Mouse (Mus musculus): Measurements from ENCODE around the gene Lrp4. TPM values are rescaled to one million over a fixed set of nuclear protein-coding genes. Genes with fewer than 3 reads are reported as not detected.
A peak's percentile ranks its signal among the peaks of the same experiment; 100 is the strongest.

Gene Lrp4
- polyA plus RNA-seq (2014; fragmentation: Nextera tagmentation; extraction: Ambion mirVana), result 6.5 and 8.0 TPM in 2 replicates

GRCm38 (mm10) chr2:91457259-91457655 lies at the start of gene Lrp4:
Gene Lrp4, plus strand, starts transcription at chr2:91457511.
- 1% methylated on average over 28 of the region's 36 CpGs for WGBS
- Histone ChIP-seq H3K9ac (ENCODE audit: low read depth, low read length) (peak within 1 kb of the TSS; percentile 82), H3K27me3 (ENCODE audit: control insufficient read depth, insufficient read depth, low read length) (no peaks in the 10 kb centered on the region), H3K9me3 (ENCODE audit: control insufficient read depth, low read length) (peaks cover 3% of the 10 kb centered on the region; the same call in 1 of the 2 replicates), H3K4me1 (ENCODE audit: control insufficient read depth, insufficient read depth, low read length) (peaks cover 24% of the 10 kb centered on the region), H3K36me3 (ENCODE audit: control insufficient read depth, insufficient read depth, low read length) (no peaks in the 10 kb centered on the region), H3K27ac (ENCODE audit: low read depth, low read length) (peak within 1 kb of the TSS; percentile 93), H3K4me3 (ENCODE audit: low read length) (peak within 1 kb of the TSS; percentile 72), H3K4me2 (replicated peaks; ENCODE audit: low read depth, low read length) (peak within 1 kb of the TSS; percentile 90)
- peak; percentile 70 for ATAC-seq (ENCODE audit: low FRiP score, low TSS enrichment)

- Histone ChIP-seq H3K4me1 (ENCODE audit: control insufficient read depth, insufficient read depth, low read length) (peaks cover 7% of the 10 kb centered on the region), H3K9me3 (ENCODE audit: control insufficient read depth, low read length) (no peaks in the 10 kb centered on the region), H3K27me3 (ENCODE audit: control insufficient read depth, insufficient read depth, low read length) (no peaks in the 10 kb centered on the region), H3K4me2 (replicated peaks; ENCODE audit: low read depth, low read length) (no peak overlapping the region), H3K36me3 (ENCODE audit: control insufficient read depth, insufficient read depth, low read length) (no peaks in the 10 kb centered on the region), H3K9ac (ENCODE audit: low read depth, low read length) (no peak overlapping the region), H3K4me3 (ENCODE audit: low read length) (no peak overlapping the region), H3K27ac (ENCODE audit: low read depth, low read length) (no peak overlapping the region)
- no peak for ATAC-seq (ENCODE audit: low FRiP score, low TSS enrichment)
- 77% methylated on average over 2 of the region's 2 CpGs for WGBS
Observed at GRCm38 (mm10) chr2:91408031-91408430, 49.3 kb upstream of the Lrp4 start.

- Histone ChIP-seq H3K36me3 (ENCODE audit: control insufficient read depth, insufficient read depth, low read length) (no peaks in the 10 kb centered on the region), H3K4me1 (ENCODE audit: control insufficient read depth, insufficient read depth, low read length) (peaks cover 2% of the 10 kb centered on the region), H3K27ac (ENCODE audit: low read depth, low read length) (no peak overlapping the region), H3K27me3 (ENCODE audit: control insufficient read depth, insufficient read depth, low read length) (no peaks in the 10 kb centered on the region), H3K4me3 (ENCODE audit: low read length) (no peak overlapping the region), H3K4me2 (replicated peaks; ENCODE audit: low read depth, low read length) (no peak overlapping the region), H3K9ac (ENCODE audit: low read depth, low read length) (no peak overlapping the region), H3K9me3 (ENCODE audit: control insufficient read depth, low read length) (no peaks in the 10 kb centered on the region)
- WGBS, result 89% methylated on average over 2 of the region's 2 CpGs
- ATAC-seq (ENCODE audit: low FRiP score, low TSS enrichment), result no peak
Observed at GRCm38 (mm10) chr2:91411473-91411872, 45.8 kb upstream of the Lrp4 start.

GRCm38 (mm10) chr2:91412361-91412760 lies 45.0 kb upstream of the Lrp4 start:
- WGBS, result 38% methylated on average over 5 of the region's 5 CpGs
- ATAC-seq (ENCODE audit: low FRiP score, low TSS enrichment), result peak; percentile 60; the same call in 1 of the 2 replicates
- Histone ChIP-seq H3K4me1 (ENCODE audit: control insufficient read depth, insufficient read depth, low read length) (peaks cover 2% of the 10 kb centered on the region), H3K9ac (ENCODE audit: low read depth, low read length) (no peak overlapping the region), H3K4me2 (replicated peaks; ENCODE audit: low read depth, low read length) (no peak overlapping the region), H3K9me3 (ENCODE audit: control insufficient read depth, low read length) (no peaks in the 10 kb centered on the region), H3K27ac (ENCODE audit: low read depth, low read length) (0 out of 2 replicates have a peak overlapping the region, but pooled peaks have one; percentile 5), H3K27me3 (ENCODE audit: control insufficient read depth, insufficient read depth, low read length) (no peaks in the 10 kb centered on the region), H3K4me3 (ENCODE audit: low read length) (no peak overlapping the region), H3K36me3 (ENCODE audit: control insufficient read depth, insufficient read depth, low read length) (no peaks in the 10 kb centered on the region)

- Histone ChIP-seq H3K36me3 (ENCODE audit: control insufficient read depth, insufficient read depth, low read length) (no peaks in the 10 kb centered on the region), H3K27me3 (ENCODE audit: control insufficient read depth, insufficient read depth, low read length) (no peaks in the 10 kb centered on the region), H3K27ac (ENCODE audit: low read depth, low read length) (no peak overlapping the region), H3K4me1 (ENCODE audit: control insufficient read depth, insufficient read depth, low read length) (peaks cover 2% of the 10 kb centered on the region), H3K4me2 (replicated peaks; ENCODE audit: low read depth, low read length) (no peak overlapping the region), H3K9me3 (ENCODE audit: control insufficient read depth, low read length) (no peaks in the 10 kb centered on the region), H3K4me3 (ENCODE audit: low read length) (no peak overlapping the region), H3K9ac (ENCODE audit: low read depth, low read length) (no peak overlapping the region)
- ATAC-seq (ENCODE audit: low FRiP score, low TSS enrichment), result no peak
- WGBS, result 48% methylated on average over 1 of the region's 1 CpGs
Observed at GRCm38 (mm10) chr2:91413811-91414210, 43.5 kb upstream of the Lrp4 start.

- no peak overlapping the region for H3K27ac ChIP-seq (ENCODE audit: low read depth, low read length)
- no peak overlapping the region for H3K4me3 ChIP-seq (ENCODE audit: low read length)
- WGBS, result 91% methylated on average over 5 of the region's 5 CpGs
- H3K4me2 ChIP-seq (replicated peaks; ENCODE audit: low read depth, low read length), result no peak overlapping the region
- no peaks in the 10 kb centered on the region for H3K27me3 ChIP-seq (ENCODE audit: control insufficient read depth, insufficient read depth, low read length)
- H3K9me3 ChIP-seq (ENCODE audit: control insufficient read depth, low read length), result no peaks in the 10 kb centered on the region
- no peaks in the 10 kb centered on the region for H3K36me3 ChIP-seq (ENCODE audit: control insufficient read depth, insufficient read depth, low read length)
- ATAC-seq (ENCODE audit: low FRiP score, low TSS enrichment), result no peak
- H3K4me1 ChIP-seq (ENCODE audit: control insufficient read depth, insufficient read depth, low read length), result no peaks in the 10 kb centered on the region
- no peak overlapping the region for H3K9ac ChIP-seq (ENCODE audit: low read depth, low read length)
Observed at GRCm38 (mm10) chr2:91421641-91422040, 35.7 kb upstream of the Lrp4 start.

GRCm38 (mm10) chr2:91424061-91424720 lies 33.1 kb upstream of the Lrp4 start:
- Histone ChIP-seq H3K9ac (ENCODE audit: low read depth, low read length) (no peak overlapping the region), H3K27ac (ENCODE audit: low read depth, low read length) (no peak overlapping the region), H3K27me3 (ENCODE audit: control insufficient read depth, insufficient read depth, low read length) (no peaks in the 10 kb centered on the region), H3K4me1 (ENCODE audit: control insufficient read depth, insufficient read depth, low read length) (no peaks in the 10 kb centered on the region), H3K4me3 (ENCODE audit: low read length) (no peak overlapping the region), H3K9me3 (ENCODE audit: control insufficient read depth, low read length) (no peaks in the 10 kb centered on the region), H3K4me2 (replicated peaks; ENCODE audit: low read depth, low read length) (no peak overlapping the region), H3K36me3 (ENCODE audit: control insufficient read depth, insufficient read depth, low read length) (no peaks in the 10 kb centered on the region)
- WGBS, result 84% methylated on average over 7 of the region's 7 CpGs
- no peak for ATAC-seq (ENCODE audit: low FRiP score, low TSS enrichment)

GRCm38 (mm10) chr2:91426321-91426720 lies 31.0 kb upstream of the Lrp4 start:
- H3K4me1 ChIP-seq (ENCODE audit: control insufficient read depth, insufficient read depth, low read length), result 0 out of 2 replicates have a peak, but pooled peaks cover 3% of the 10 kb centered on the region
- no peaks in the 10 kb centered on the region for H3K9me3 ChIP-seq (ENCODE audit: control insufficient read depth, low read length)
- no peaks in the 10 kb centered on the region for H3K36me3 ChIP-seq (ENCODE audit: control insufficient read depth, insufficient read depth, low read length)
- H3K9ac ChIP-seq (ENCODE audit: low read depth, low read length), result no peak overlapping the region
- no peak overlapping the region for H3K4me3 ChIP-seq (ENCODE audit: low read length)
- 74% methylated on average over 1 of the region's 1 CpGs for whole genome bisulfite sequencing
- no peak overlapping the region for H3K4me2 ChIP-seq (replicated peaks; ENCODE audit: low read depth, low read length)
- no peak overlapping the region for H3K27ac ChIP-seq (ENCODE audit: low read depth, low read length)
- ATAC-seq (ENCODE audit: low FRiP score, low TSS enrichment), result no peak
- H3K27me3 ChIP-seq (ENCODE audit: control insufficient read depth, insufficient read depth, low read length), result no peaks in the 10 kb centered on the region

- Histone ChIP-seq H3K36me3 (ENCODE audit: control insufficient read depth, insufficient read depth, low read length) (no peaks in the 10 kb centered on the region), H3K4me2 (replicated peaks; ENCODE audit: low read depth, low read length) (no peak overlapping the region), H3K4me3 (ENCODE audit: low read length) (no peak overlapping the region), H3K9me3 (ENCODE audit: control insufficient read depth, low read length) (no peaks in the 10 kb centered on the region), H3K27me3 (ENCODE audit: control insufficient read depth, insufficient read depth, low read length) (no peaks in the 10 kb centered on the region), H3K9ac (ENCODE audit: low read depth, low read length) (no peak overlapping the region), H3K27ac (ENCODE audit: low read depth, low read length) (no peak overlapping the region), H3K4me1 (ENCODE audit: control insufficient read depth, insufficient read depth, low read length) (0 out of 2 replicates have a peak, but pooled peaks cover 3% of the 10 kb centered on the region)
- 77% methylated on average over 3 of the region's 3 CpGs for WGBS
- no peak for ATAC-seq (ENCODE audit: low FRiP score, low TSS enrichment)
Observed at GRCm38 (mm10) chr2:91429146-91429545, 28.2 kb upstream of the Lrp4 start.
